Mouse (Mus musculus): Measurements from ENCODE around the gene Galntl6. TPM values are rescaled to one million over a fixed set of nuclear protein-coding genes. Genes with fewer than 3 reads are reported as not detected.
"Not testable (repeated sequence)": the region's sequence is repeated elsewhere in the genome, so short reads cannot be mapped to it uniquely, and the experiment has no call there.

Gene Galntl6
- polyA plus RNA-seq, 1 experiment from 2014 or later = 0.08 TPM

GRCm38 (mm10) chr8:57765726-57766351, 1146.6 kb downstream of the Galntl6 start:
- H3K4me2 ChIP-seq = peak overlapping the region; percentile 40
- WGBS = 13% methylated on average over 13 of the region's 13 CpGs
- no peaks in the 10 kb centered on the region for H3K36me3 ChIP-seq
- H3K27me3 ChIP-seq = peaks cover 4% of the 10 kb centered on the region; the same call in 1 of the 2 replicates
- no peak overlapping the region for H3K9ac ChIP-seq
- no peak overlapping the region for H3K4me3 ChIP-seq
- peaks cover 4% of the 10 kb centered on the region; the same call in 1 of the 2 replicates for H3K4me1 ChIP-seq (replicated peaks)
- no peaks in the 10 kb centered on the region for H3K9me3 ChIP-seq (replicated peaks)
- no peak overlapping the region for H3K27ac ChIP-seq
- no peak for ATAC-seq (replicated peaks; ENCODE audit: insufficient number of reproducible peaks, insufficient read depth, low FRiP score, low read depth)

- peaks cover 4% of the 10 kb centered on the region; the same call in 1 of the 2 replicates for H3K4me1 ChIP-seq (replicated peaks)
- no peaks in the 10 kb centered on the region for H3K36me3 ChIP-seq
- peaks cover 4% of the 10 kb centered on the region; the same call in 1 of the 2 replicates for H3K27me3 ChIP-seq
- H3K9me3 ChIP-seq (replicated peaks) = no peaks in the 10 kb centered on the region
- no peak overlapping the region for H3K4me3 ChIP-seq
- no peak overlapping the region for H3K4me2 ChIP-seq
- no peak for ATAC-seq (replicated peaks; ENCODE audit: insufficient number of reproducible peaks, insufficient read depth, low FRiP score, low read depth)
- 87% methylated on average over 4 of the region's 4 CpGs for WGBS
- H3K27ac ChIP-seq = no peak overlapping the region
- H3K9ac ChIP-seq = no peak overlapping the region
These were observed 1147.2 kb downstream of the Galntl6 start for GRCm38 (mm10) chr8:57765192-57765591.

GRCm38 (mm10) chr8:57762622-57763021, 1149.8 kb downstream of the Galntl6 start:
- H3K27me3 ChIP-seq; H3K4me3 ChIP-seq; H3K36me3 ChIP-seq; ATAC-seq (replicated peaks; ENCODE audit: insufficient number of reproducible peaks, insufficient read depth, low FRiP score, low read depth); H3K4me2 ChIP-seq; H3K4me1 ChIP-seq (replicated peaks); H3K27ac ChIP-seq; H3K9ac ChIP-seq; H3K9me3 ChIP-seq (replicated peaks): not testable (repeated sequence)
- WGBS = 80% methylated on average over 2 of the region's 2 CpGs

GRCm38 (mm10) chr8:57760921-57761320, 1151.5 kb downstream of the Galntl6 start:
- Histone ChIP-seq H3K4me2 (no peak overlapping the region), H3K9me3 (replicated peaks) (no peaks in the 10 kb centered on the region), H3K27ac (no peak overlapping the region), H3K36me3 (no peaks in the 10 kb centered on the region), H3K4me1 (replicated peaks) (peaks cover 2% of the 10 kb centered on the region; the same call in 1 of the 2 replicates), H3K4me3 (no peak overlapping the region), H3K9ac (no peak overlapping the region), H3K27me3 (peaks cover 4% of the 10 kb centered on the region; the same call in 1 of the 2 replicates)
- no peak for ATAC-seq (replicated peaks; ENCODE audit: insufficient number of reproducible peaks, insufficient read depth, low FRiP score, low read depth)
- WGBS = 66% methylated on average over 1 of the region's 1 CpGs

GRCm38 (mm10) chr8:57758857-57759256, 1153.6 kb downstream of the Galntl6 start:
- Histone ChIP-seq H3K27me3 (no peaks in the 10 kb centered on the region), H3K9ac (no peak overlapping the region), H3K4me1 (replicated peaks) (no peaks in the 10 kb centered on the region), H3K27ac (no peak overlapping the region), H3K9me3 (replicated peaks) (no peaks in the 10 kb centered on the region), H3K4me3 (no peak overlapping the region), H3K4me2 (no peak overlapping the region), H3K36me3 (no peaks in the 10 kb centered on the region)
- no peak for ATAC-seq (replicated peaks; ENCODE audit: insufficient number of reproducible peaks, insufficient read depth, low FRiP score, low read depth)

GRCm38 (mm10) chr8:57757476-57757875, 1155.0 kb downstream of the Galntl6 start:
- H3K4me3 ChIP-seq = no peak overlapping the region
- H3K9ac ChIP-seq = no peak overlapping the region
- no peaks in the 10 kb centered on the region for H3K4me1 ChIP-seq (replicated peaks)
- H3K36me3 ChIP-seq = no peaks in the 10 kb centered on the region
- no peaks in the 10 kb centered on the region for H3K9me3 ChIP-seq (replicated peaks)
- H3K4me2 ChIP-seq = no peak overlapping the region
- no peaks in the 10 kb centered on the region for H3K27me3 ChIP-seq
- no peak for ATAC-seq (replicated peaks; ENCODE audit: insufficient number of reproducible peaks, insufficient read depth, low FRiP score, low read depth)
- H3K27ac ChIP-seq = no peak overlapping the region

- H3K27me3 ChIP-seq = no peaks in the 10 kb centered on the region
- H3K4me2 ChIP-seq = no peak overlapping the region
- no peak overlapping the region for H3K9ac ChIP-seq
- H3K4me1 ChIP-seq (replicated peaks) = no peaks in the 10 kb centered on the region
- H3K27ac ChIP-seq = no peak overlapping the region
- no peak overlapping the region for H3K4me3 ChIP-seq
- ATAC-seq (replicated peaks; ENCODE audit: insufficient number of reproducible peaks, insufficient read depth, low FRiP score, low read depth) = no peak
- H3K9me3 ChIP-seq (replicated peaks) = no peaks in the 10 kb centered on the region
- H3K36me3 ChIP-seq = no peaks in the 10 kb centered on the region
- 67% methylated on average over 6 of the region's 6 CpGs for WGBS
These were observed 1158.4 kb downstream of the Galntl6 start for GRCm38 (mm10) chr8:57754066-57754465.

- Histone ChIP-seq H3K27me3 (no peaks in the 10 kb centered on the region), H3K4me1 (replicated peaks) (no peaks in the 10 kb centered on the region), H3K9me3 (replicated peaks) (no peaks in the 10 kb centered on the region), H3K36me3 (no peaks in the 10 kb centered on the region), H3K4me2 (no peak overlapping the region), H3K9ac (no peak overlapping the region), H3K4me3 (no peak overlapping the region), H3K27ac (no peak overlapping the region)
- ATAC-seq (replicated peaks; ENCODE audit: insufficient number of reproducible peaks, insufficient read depth, low FRiP score, low read depth) = no peak
- 82% methylated on average over 12 of the region's 12 CpGs for WGBS
These were observed 1168.8 kb downstream of the Galntl6 start for GRCm38 (mm10) chr8:57743636-57744035.

GRCm38 (mm10) chr8:57741983-57742382, 1170.5 kb downstream of the Galntl6 start:
- Histone ChIP-seq H3K36me3 (no peaks in the 10 kb centered on the region), H3K4me1 (replicated peaks) (no peaks in the 10 kb centered on the region), H3K4me2 (no peak overlapping the region), H3K4me3 (no peak overlapping the region), H3K9ac (no peak overlapping the region), H3K9me3 (replicated peaks) (no peaks in the 10 kb centered on the region), H3K27me3 (no peaks in the 10 kb centered on the region), H3K27ac (no peak overlapping the region)
- no peak for ATAC-seq (replicated peaks; ENCODE audit: insufficient number of reproducible peaks, insufficient read depth, low FRiP score, low read depth)
- 58% methylated on average over 6 of the region's 6 CpGs for WGBS

- 69% methylated on average over 8 of the region's 8 CpGs for WGBS
- Histone ChIP-seq H3K36me3 (no peaks in the 10 kb centered on the region), H3K4me3 (no peak overlapping the region), H3K9ac (no peak overlapping the region), H3K4me2 (no peak overlapping the region), H3K9me3 (replicated peaks) (no peaks in the 10 kb centered on the region), H3K4me1 (replicated peaks) (no peaks in the 10 kb centered on the region), H3K27me3 (no peaks in the 10 kb centered on the region), H3K27ac (no peak overlapping the region)
- ATAC-seq (replicated peaks; ENCODE audit: insufficient number of reproducible peaks, insufficient read depth, low FRiP score, low read depth) = no peak
These were observed 1171.1 kb downstream of the Galntl6 start for GRCm38 (mm10) chr8:57741309-57741708.

GRCm38 (mm10) chr8:57737281-57737680, 1175.2 kb downstream of the Galntl6 start:
- Histone ChIP-seq H3K27ac (no peak overlapping the region), H3K27me3 (no peaks in the 10 kb centered on the region), H3K36me3 (no peaks in the 10 kb centered on the region), H3K9me3 (replicated peaks) (no peaks in the 10 kb centered on the region), H3K9ac (no peak overlapping the region), H3K4me3 (no peak overlapping the region), H3K4me1 (replicated peaks) (no peaks in the 10 kb centered on the region), H3K4me2 (no peak overlapping the region)
- WGBS = 76% methylated on average over 4 of the region's 4 CpGs
- no peak for ATAC-seq (replicated peaks; ENCODE audit: insufficient number of reproducible peaks, insufficient read depth, low FRiP score, low read depth)

GRCm38 (mm10) chr8:57732795-57733194, 1179.6 kb downstream of the Galntl6 start:
- no peaks in the 10 kb centered on the region for H3K36me3 ChIP-seq
- no peak overlapping the region for H3K4me3 ChIP-seq
- H3K9ac ChIP-seq = no peak overlapping the region
- no peak overlapping the region for H3K27ac ChIP-seq
- H3K4me1 ChIP-seq (replicated peaks) = no peaks in the 10 kb centered on the region
- no peak overlapping the region for H3K4me2 ChIP-seq
- no peak for ATAC-seq (replicated peaks; ENCODE audit: insufficient number of reproducible peaks, insufficient read depth, low FRiP score, low read depth)
- no peaks in the 10 kb centered on the region for H3K27me3 ChIP-seq
- no peaks in the 10 kb centered on the region for H3K9me3 ChIP-seq (replicated peaks)
- 45% methylated on average over 2 of the region's 2 CpGs for WGBS
